Mouse (Mus musculus) naive thymus-derived CD4-positive, alpha-beta T cell, adult 2 months (primary cell): ENCODE data around the gene Prrt1.
A peak's percentile ranks its signal among the peaks of the same experiment; 100 is the strongest.

Experiments
- DNase-seq: peaks from one replicate; pipeline ENCODE4 v3.0.0-alpha.2; 2011; ENCODE audit warnings: low read depth

Gene Prrt1

DNA sequence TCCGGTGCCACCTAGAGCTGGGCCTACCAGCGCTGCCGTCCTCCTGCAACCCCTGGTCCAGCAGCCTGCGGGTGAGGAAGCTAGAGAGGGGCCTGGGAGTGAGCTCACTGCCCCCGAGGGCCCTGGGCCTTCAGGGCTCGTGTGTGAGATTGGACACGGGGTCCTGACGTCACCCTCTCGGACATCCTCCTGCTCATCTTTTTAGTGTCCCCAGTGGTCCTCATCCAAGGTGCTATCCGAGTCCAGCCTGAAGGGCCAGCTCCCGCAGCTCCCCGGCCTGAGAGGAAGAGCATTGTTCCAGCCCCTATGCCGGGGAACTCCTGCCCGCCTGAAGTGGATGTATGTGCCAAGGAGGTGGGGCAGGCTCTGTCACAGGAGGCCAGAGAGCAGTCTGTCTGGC, 21.4 kb downstream of the Prrt1 start:
- no peak for DNase-seq

GRCm38 (mm10) chr17:34651507-34652221, 22.3 kb downstream of the Prrt1 start:
- peak; percentile 46 for DNase-seq

DNA sequence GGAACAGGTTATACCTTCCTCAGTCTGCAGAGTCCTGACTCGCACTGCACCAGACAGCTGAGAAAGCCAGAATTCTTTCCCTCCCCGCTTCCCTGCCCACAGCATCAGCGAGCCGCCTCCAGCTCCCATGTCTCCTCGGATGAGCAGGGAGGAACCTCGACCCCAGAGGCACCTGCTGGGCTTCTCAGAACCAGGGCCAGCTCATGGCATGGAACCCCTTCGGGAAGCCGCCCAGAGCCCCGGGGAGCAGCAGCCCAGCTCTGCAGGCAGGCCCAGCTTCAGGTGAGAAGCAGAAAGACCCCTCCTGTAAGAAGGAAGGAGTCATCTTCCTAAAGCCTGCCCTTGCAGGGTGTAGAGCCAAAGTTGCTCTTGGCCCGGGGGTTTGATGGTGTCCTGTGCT, 23.2 kb downstream of the Prrt1 start:
- DNase-seq, result no peak

DNA sequence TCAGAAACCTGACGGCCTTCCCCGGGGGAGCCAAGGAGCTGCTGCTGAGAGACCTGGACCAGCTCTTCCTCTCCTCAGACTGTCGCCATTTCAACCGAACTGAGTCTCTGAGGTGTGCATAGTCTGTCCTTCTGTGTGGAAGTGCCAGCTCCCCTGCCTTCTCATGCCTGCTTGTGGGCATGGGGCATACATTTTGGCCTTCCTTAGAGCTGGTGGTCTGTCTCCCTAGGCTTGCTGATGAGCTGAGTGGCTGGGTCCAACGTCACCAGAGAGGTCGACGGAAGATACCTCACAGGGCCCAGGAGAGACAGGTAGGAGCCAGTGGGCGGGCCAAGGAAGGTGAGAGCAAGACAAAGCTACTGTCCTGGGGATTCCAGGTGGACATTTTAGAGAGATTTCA, 23.7 kb downstream of the Prrt1 start:
- DNase-seq, result no peak

DNA sequence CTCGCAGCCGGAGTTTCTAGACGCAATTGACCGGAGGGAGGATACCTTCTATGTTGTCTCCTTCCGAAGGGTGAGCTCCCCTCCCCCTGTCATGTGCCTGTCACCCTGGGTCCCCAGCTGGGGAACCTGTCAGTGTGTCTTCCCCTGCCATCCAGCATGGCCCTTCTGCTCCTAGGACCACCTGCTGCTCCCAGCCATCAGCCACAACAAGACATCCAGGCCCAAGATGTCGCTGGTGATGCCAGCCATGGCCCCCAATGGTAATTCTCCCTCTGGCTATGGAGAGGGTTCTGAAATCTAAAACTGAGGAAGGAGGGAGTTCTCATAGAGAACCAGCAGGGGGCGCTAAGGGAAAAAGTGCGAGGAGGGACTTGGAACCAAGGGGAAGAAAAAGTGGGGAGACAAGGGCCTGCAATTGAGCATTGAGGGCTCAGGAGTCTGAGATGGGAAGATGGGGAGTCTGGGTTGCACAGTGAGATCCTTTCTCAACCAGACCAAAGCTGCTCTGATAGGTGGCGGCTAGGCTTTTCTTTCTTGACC, 24.5 kb downstream of the Prrt1 start:
- DNase-seq, result peak; percentile 72

- no peak for DNase-seq
These were observed 25.1 kb downstream of the Prrt1 start for GRCm38 (mm10) chr17:34654392-34654791.

DNA sequence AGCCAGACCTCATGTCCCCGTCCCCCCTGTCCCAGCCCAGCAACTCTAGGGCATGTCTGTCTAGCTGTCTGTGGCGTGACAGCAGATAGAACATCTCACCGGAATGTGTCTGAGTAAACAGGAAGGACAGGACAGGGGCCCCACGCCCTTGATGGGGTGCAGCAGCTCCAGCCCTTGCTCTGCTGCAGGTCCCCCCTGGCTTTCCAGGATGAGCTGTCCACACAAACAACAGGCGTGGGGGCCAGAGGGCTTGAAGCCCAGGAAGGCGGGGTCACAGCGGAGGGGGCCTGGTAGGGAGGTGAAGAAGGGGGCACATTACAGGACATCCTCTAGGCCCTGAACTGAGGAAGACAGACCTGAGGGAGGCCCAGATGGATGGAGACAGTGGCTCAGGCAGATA, 25.8 kb downstream of the Prrt1 start:
- DNase-seq, result no peak

GRCm38 (mm10) chr17:34655581-34655991, 26.3 kb downstream of the Prrt1 start:
- no peak for DNase-seq

GRCm38 (mm10) chr17:34656666-34657065, 27.3 kb downstream of the Prrt1 start:
- no peak for DNase-seq

DNA sequence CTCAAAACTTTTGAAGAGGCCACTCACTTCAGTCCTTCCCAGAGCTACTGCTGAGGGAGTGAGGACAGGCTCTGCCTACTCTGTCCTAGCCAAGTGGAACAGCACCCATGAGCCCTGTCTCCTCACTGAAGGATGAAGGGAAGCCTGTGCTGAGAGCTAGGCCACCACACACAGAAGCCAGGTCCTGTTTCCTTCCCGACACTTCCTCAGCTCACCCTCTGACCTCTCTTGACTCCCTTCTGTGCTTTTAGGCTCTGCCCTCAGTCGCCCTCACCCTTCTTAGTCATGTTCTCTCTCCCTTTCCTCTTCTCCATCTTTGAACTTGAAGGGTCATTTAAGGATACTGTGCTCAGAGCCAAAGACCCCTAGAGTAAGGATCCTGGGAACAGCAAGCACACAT, 27.9 kb downstream of the Prrt1 start:
- DNase-seq, result no peak

DNA sequence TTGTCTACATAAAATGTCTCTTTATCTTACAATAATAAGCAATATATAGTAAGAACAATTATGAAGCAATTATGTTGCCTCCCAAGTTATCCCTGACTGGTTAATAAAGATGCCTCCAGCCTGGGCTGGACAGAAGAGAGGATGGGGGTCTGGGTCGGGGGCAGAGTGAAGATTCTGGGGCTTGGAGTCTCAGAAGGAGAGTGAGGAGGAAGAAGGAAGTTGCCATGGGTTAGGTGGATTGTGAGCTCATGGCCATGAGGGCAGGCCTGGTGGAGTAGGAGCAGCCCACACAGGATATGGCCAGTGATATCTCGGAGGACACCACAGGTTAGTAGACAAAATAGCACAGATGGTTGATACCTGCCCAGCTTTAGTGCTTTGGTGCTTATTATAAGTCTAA, 28.8 kb downstream of the Prrt1 start:
- DNase-seq, result no peak

GRCm38 (mm10) chr17:34658591-34658990, 29.3 kb downstream of the Prrt1 start:
- no peak for DNase-seq

DNA sequence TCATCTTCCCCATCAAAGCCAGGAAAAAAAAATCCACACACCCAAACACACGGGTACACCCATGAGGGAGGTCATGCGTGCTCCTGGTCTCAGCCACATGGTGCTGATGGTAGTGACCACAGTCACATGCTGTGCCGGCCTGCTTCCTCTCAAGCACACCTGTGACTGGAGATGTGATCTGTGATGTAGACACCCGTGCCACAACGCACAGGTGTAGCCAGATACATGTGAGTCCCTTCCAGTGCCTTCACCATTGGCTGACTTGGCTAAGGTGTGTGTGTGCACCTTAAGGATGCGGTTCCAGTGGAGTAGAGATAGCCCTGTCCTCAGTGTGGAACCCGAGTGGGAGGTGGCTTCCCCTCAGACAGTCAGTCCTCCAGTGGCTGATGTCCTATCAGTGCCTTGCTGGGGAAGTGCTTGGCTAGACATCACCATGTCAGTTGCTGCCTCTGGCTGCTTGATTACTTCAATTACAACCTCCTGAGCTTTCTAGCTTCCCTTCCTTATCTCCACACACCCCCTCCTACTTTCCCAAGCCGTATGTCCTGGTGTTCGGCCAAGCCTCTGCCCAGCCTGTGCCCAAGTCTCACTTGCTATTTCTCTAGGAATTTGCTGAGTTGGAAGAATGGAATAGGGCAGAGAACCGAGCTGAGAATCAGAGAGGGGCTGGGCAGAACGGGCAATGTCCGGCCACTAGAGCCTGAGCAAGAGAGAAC, 30.0 kb downstream of the Prrt1 start:
- DNase-seq, result no peak

GRCm38 (mm10) chr17:34659897-34660214, 30.5 kb downstream of the Prrt1 start:
- DNase-seq, result no peak

DNA sequence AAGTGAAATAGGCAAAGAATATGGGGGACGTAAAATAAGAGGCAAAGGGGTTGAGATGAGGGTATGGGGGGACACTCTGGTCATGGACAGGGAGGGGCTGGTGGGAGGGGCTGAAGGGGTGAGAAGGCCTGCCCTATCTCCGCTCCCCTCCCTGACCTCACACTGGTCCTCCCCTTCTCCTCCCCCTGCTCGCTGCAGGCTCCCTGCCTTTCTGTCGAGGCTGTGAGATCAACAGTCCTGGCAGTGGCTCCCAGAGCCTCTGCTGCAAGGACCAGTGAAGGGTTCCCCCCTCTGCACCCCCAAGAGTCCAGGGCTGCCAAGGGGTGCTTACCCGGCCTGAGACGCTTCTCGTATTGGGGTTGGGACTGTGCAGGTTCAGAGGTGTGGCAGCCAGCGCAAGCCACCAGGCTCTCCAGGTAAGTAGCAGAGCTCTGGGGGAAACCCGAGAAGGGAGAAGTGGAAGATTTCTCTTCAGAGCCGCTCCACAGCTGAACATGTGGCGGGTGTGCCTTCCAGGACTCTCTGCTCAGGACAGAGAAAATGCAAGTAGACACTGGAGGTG, 31.0 kb downstream of the Prrt1 start:
- no peak for DNase-seq

- no peak for DNase-seq
These were observed 31.8 kb downstream of the Prrt1 start for GRCm38 (mm10) chr17:34661121-34661591.

DNA sequence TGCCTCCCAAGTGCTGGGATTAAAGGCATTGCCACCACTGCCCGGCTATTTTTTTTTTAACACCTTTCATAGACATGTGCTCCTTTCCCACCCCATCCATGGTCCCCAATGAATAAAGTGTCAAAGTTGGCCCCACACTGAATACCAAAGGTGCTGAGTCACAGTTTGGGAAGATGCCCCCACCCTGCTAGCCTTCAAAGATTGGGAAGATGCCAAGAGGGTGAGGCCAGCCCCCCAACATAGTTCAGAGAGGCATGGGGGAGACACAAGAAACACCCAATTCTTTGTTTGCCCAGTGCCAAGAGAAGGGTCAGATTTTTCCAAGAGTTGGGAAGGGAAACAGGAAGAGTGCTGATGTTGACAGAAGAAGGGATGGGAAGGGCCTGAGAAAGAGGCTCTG, 33.1 kb downstream of the Prrt1 start:
- no peak for DNase-seq

DNA sequence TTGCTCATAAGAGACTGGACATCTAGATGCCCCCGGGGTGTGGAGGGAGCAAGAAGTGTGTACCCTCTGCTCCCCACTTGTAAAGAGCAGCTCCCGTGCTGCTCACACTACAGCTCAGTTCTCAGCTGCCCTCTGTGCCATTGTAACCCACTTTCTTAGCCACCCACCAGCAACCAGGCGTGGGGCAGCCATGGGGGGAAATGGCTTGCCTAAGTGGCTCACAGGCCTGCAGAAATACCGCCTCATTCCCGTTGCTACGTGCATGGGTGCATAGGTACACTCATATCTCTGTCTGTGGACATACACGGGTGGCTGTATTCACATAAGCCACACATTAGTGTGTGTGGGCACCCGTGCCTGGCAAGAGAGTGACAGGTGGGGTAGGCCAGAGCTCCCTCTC, 33.6 kb downstream of the Prrt1 start:
- no peak for DNase-seq

DNA sequence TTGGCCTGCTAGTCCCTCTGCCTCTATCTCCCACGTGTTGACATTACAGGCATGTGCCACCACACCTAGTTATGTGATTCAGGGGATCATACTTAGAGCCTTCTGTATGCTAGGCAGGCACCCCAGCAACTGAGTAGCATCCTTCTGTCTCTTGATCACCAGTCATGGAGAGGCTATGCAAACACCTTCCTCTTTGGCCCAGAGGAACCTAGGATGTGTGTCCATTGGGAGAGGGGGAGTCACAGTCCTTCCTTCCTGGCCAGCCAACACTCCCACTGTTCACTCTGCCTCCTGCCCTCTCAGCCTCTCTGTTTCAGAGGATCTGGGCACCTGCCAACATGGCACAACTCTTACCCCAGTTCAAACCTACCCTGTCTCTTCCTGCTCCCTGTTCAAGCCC, 34.2 kb downstream of the Prrt1 start:
- no peak for DNase-seq

- DNase-seq, result no peak
These were observed 35.1 kb downstream of the Prrt1 start for GRCm38 (mm10) chr17:34664472-34664871.

GRCm38 (mm10) chr17:34670235-34670634, 40.9 kb downstream of the Prrt1 start, which contains the start of gene Tnxb:
Gene Tnxb (plus strand): TSS chr17:34670535.
- DNase-seq, result no peak

- DNase-seq, result no peak
These were observed 42.1 kb downstream of the Prrt1 start for GRCm38 (mm10) chr17:34671151-34672066.
